Mouse (Mus musculus) midbrain, postnatal 0 days (tissue): ENCODE results near the gene Efna5. TPM values are rescaled to one million over a fixed set of nuclear protein-coding genes. Genes with fewer than 3 reads are reported as not detected.

ENCODE experiments used
- ATAC-seq: fragments of 200-750 bp; cut with Nextera tagmentation; 2 replicates; pipeline ENCODE4 v1.8.0; 2017; ENCODE audit warnings: moderate number of reproducible peaks, mild to moderate bottlenecking, moderate TSS enrichment, moderate library complexity; ENCODE audit not compliant: low FRiP score
- DNase-seq: peaks from one replicate; pipeline ENCODE4 v3.0.0-alpha.2; 2015; ENCODE audit warnings: low spot score
- H3K27ac ChIP-seq: fragments of 300-500 bp; sonication (generic); 2 replicates; pipeline ENCODE4 v1.5.1; 2014; ENCODE audit warnings: low read depth, mild to moderate bottlenecking, low read length, mixed read lengths
- H3K27me3 ChIP-seq: fragments of 300-500 bp; sonication (generic); 2 replicates; pipeline ENCODE4 v1.6.1; 2014; ENCODE audit warnings: low read length, control low read depth, mixed read lengths; ENCODE audit not compliant: insufficient read depth
- H3K36me3 ChIP-seq: fragments of 300-500 bp; sonication (generic); 2 replicates; pipeline ENCODE4 v1.6.1; 2014; ENCODE audit warnings: low read length, control low read depth, mixed read lengths; ENCODE audit not compliant: insufficient read depth
- H3K4me1 ChIP-seq: fragments of 300-500 bp; sonication (generic); 2 replicates; pipeline ENCODE4 v1.6.1; 2014; ENCODE audit warnings: mild to moderate bottlenecking, control low read depth, antibody characterized with exemption, low read length, mixed read lengths; ENCODE audit not compliant: insufficient read depth
- H3K4me2 ChIP-seq: fragments of 300-500 bp; sonication (generic); 2 replicates; pipeline ENCODE4 v1.6.1; 2014; ENCODE audit warnings: low read depth, mild to moderate bottlenecking, low read length, mixed read lengths; ENCODE audit not compliant: poor library complexity, severe bottlenecking
- H3K4me3 ChIP-seq: fragments of 300-500 bp; sonication (generic); 2 replicates; pipeline ENCODE4 v1.5.1; 2014; ENCODE audit warnings: low read depth, mild to moderate bottlenecking, low read length, moderate library complexity
- H3K9ac ChIP-seq: fragments of 300-500 bp; sonication (generic); replicated peaks from 2 replicates; pipeline ENCODE4 v1.6.1; 2014; ENCODE audit warnings: mild to moderate bottlenecking, low read length, moderate library complexity, mixed read lengths; ENCODE audit not compliant: poor library complexity, severe bottlenecking
- H3K9me3 ChIP-seq: fragments of 300-500 bp; sonication (generic); 2 replicates; pipeline ENCODE4 v1.6.1; 2016; ENCODE audit warnings: low read length, control low read depth
- CTCF ChIP-seq: IDR thresholded peaks from 2 replicates; pipeline ENCODE4 v1.5.1; 2016; ENCODE audit warnings: antibody characterized with exemption, mild to moderate bottlenecking
- WGBS: fragments of 180-500 bp; shearing (Covaris S2); extraction: QIAGEN DNeasy Blood & Tissue Kit; methylation state at CpG from one replicate; pipeline ENCODE4 v1.1.7; 2014; 5-methylcytosine and 5-hydroxymethylcytosine counted together
- polyA plus RNA-seq: library from polyadenylated mRNA; unstranded; fragments of >200 nt; fragmentation: Nextera tagmentation; extraction: Ambion mirVana; gene quantifications from 2 replicates; pipeline ENCODE4 v1.2.1, GENCODE M21; 2015
- total RNA-seq: library from RNA; depleted of rRNA; stranded (reverse); fragments of >200 nt; gene quantifications from 2 replicates; pipeline ENCODE4 v1.2.3, GENCODE M21; 2014

The Efna5 gene
- total and polyA plus RNA-seq, 2 experiments from 2014 or later: 11.1 to 59.5 TPM

- H3K4me1 ChIP-seq: no peaks in the 10 kb centered on the region
- no peak overlapping the region for H3K9ac ChIP-seq
- no peak overlapping the region for H3K4me3 ChIP-seq
- ATAC-seq (no peak), DNase-seq (no peak)
- H3K27me3 ChIP-seq: no peaks in the 10 kb centered on the region
- H3K27ac ChIP-seq: no peak overlapping the region
- WGBS: 96% methylated on average over 7 of the region's 7 CpGs
- no peak for TF ChIP-seq CTCF
- H3K9me3 ChIP-seq: no peaks in the 10 kb centered on the region
- H3K36me3 ChIP-seq: no peaks in the 10 kb centered on the region
- H3K4me2 ChIP-seq: no peak overlapping the region
These were observed 244.2 kb downstream of the Efna5 start for GRCm38 (mm10) chr17:62636896-62637295.

- TF ChIP-seq CTCF: no peak
- Histone ChIP-seq H3K4me1 (no peaks in the 10 kb centered on the region), H3K9ac (no peak overlapping the region), H3K36me3 (no peaks in the 10 kb centered on the region), H3K4me2 (no peak overlapping the region), H3K27me3 (no peaks in the 10 kb centered on the region), H3K27ac (no peak overlapping the region), H3K4me3 (no peak overlapping the region), H3K9me3 (no peaks in the 10 kb centered on the region)
- DNase-seq (no peak), ATAC-seq (no peak)
- 78% methylated on average over 3 of the region's 3 CpGs for WGBS
These were observed 246.2 kb downstream of the Efna5 start for GRCm38 (mm10) chr17:62634937-62635336.

- no peak overlapping the region for H3K27ac ChIP-seq
- H3K36me3 ChIP-seq: no peaks in the 10 kb centered on the region
- no peak overlapping the region for H3K9ac ChIP-seq
- H3K4me2 ChIP-seq: no peak overlapping the region
- H3K4me1 ChIP-seq: no peaks in the 10 kb centered on the region
- ATAC-seq (no peak), DNase-seq (no peak)
- no peak for TF ChIP-seq CTCF
- no peaks in the 10 kb centered on the region for H3K9me3 ChIP-seq
- H3K27me3 ChIP-seq: no peaks in the 10 kb centered on the region
- WGBS: 56% methylated on average over 1 of the region's 1 CpGs
- no peak overlapping the region for H3K4me3 ChIP-seq
These were observed 252.6 kb downstream of the Efna5 start for GRCm38 (mm10) chr17:62628474-62628873.

- H3K9ac ChIP-seq: no peak overlapping the region
- no peak overlapping the region for H3K27ac ChIP-seq
- no peaks in the 10 kb centered on the region for H3K36me3 ChIP-seq
- no peak overlapping the region for H3K4me3 ChIP-seq
- ATAC-seq (no peak), DNase-seq (no peak)
- WGBS: 80% methylated on average over 1 of the region's 1 CpGs
- no peak overlapping the region for H3K4me2 ChIP-seq
- no peaks in the 10 kb centered on the region for H3K4me1 ChIP-seq
- no peaks in the 10 kb centered on the region for H3K27me3 ChIP-seq
- H3K9me3 ChIP-seq: no peaks in the 10 kb centered on the region
- TF ChIP-seq CTCF: no peak
These were observed 253.6 kb downstream of the Efna5 start for GRCm38 (mm10) chr17:62627508-62627907.

- Histone ChIP-seq H3K4me2 (no peak overlapping the region), H3K4me1 (no peaks in the 10 kb centered on the region), H3K27me3 (no peaks in the 10 kb centered on the region), H3K4me3 (no peak overlapping the region), H3K27ac (no peak overlapping the region), H3K9ac (no peak overlapping the region), H3K9me3 (no peaks in the 10 kb centered on the region), H3K36me3 (no peaks in the 10 kb centered on the region)
- TF ChIP-seq CTCF: no peak
- peak; percentile 30 for DNase-seq
- no peak for ATAC-seq
- 28% methylated on average over 8 of the region's 8 CpGs for WGBS
These were observed 255.5 kb downstream of the Efna5 start for GRCm38 (mm10) chr17:62625646-62626020.

- Histone ChIP-seq H3K36me3 (no peaks in the 10 kb centered on the region), H3K9ac (no peak overlapping the region), H3K27me3 (no peaks in the 10 kb centered on the region), H3K9me3 (no peaks in the 10 kb centered on the region), H3K27ac (no peak overlapping the region), H3K4me2 (no peak overlapping the region), H3K4me3 (no peak overlapping the region), H3K4me1 (no peaks in the 10 kb centered on the region)
- DNase-seq: no peak
- 54% methylated on average over 8 of the region's 8 CpGs for WGBS
- no peak for ATAC-seq
- no peak for TF ChIP-seq CTCF
These were observed 256.1 kb downstream of the Efna5 start for GRCm38 (mm10) chr17:62624804-62625645.
